Mouse (Mus musculus) left cerebral cortex, postnatal 14 days (tissue): ENCODE measurements around the gene Dnajb9. TPM values are rescaled to one million over a fixed set of nuclear protein-coding genes. Genes with fewer than 3 reads are reported as not detected.

Experiments
- microRNA-seq, 2 experiments: library from miRNA; unstranded; fragments of <30 nt; microRNA quantifications; one replicate each; pipeline ENCODE4 v1.2.0; 2022
- total RNA-seq, 2 experiments: library from RNA; stranded (reverse); gene quantifications; 2 replicates each; pipeline ENCODE4 v1.2.3; 2021

Dnajb9 gene
- total RNA-seq, 2 experiments from 2014 or later: 33.1 to 36.9 TPM

Small RNAs within 50 kb of the gene (microRNA-seq; reads per million reads assigned to microRNA genes)
- 0 to 1.3 reads per million in 2 experiments for gene Mir5627

Other genes starting within 250 kb of the Dnajb9 start
- gene Pnpla8, start 11.0 kb upstream of the Dnajb9 start, total RNA-seq: 100 to 1,000 TPM; 117 to 126 TPM
- gene Nrcam, start 118.6 kb upstream of the Dnajb9 start, total RNA-seq: 100 to 1,000 TPM; 515 to 519 TPM